Mouse (Mus musculus) megakaryocyte, adult 5-6 weeks (primary cell): ENCODE results near the gene Gimd1. TPM values are rescaled to one million over a fixed set of nuclear protein-coding genes. Genes with fewer than 3 reads are reported as not detected.

ENCODE experiments used
- total RNA-seq, 2 experiments: library from RNA; stranded (forward) in 1 of 2; stranded (reverse) in 1 of 2; fragments of 153-499, 151-499 nt in 1 of 2; fragments of 221-1000, 200-1000 nt in 1 of 2; gene quantifications; 2 replicates each; pipeline versions ENCODE4 v1.2.3 to v1.2.4; 2015 to 2017

Gimd1 gene
- total RNA-seq, 2 experiments from 2014 or later = not detected

Other genes starting within 250 kb of the Gimd1 start
- 15.3 and 18.6 TPM in 2 replicates for gene Tbck, start 54.3 kb downstream of the Gimd1 start, total RNA-seq (2015)
- 17.8 and 18.6 TPM in 2 replicates for gene Tbck, start 54.3 kb downstream of the Gimd1 start, total RNA-seq (2017)
- gene Aimp1, start 54.5 kb downstream of the Gimd1 start, total RNA-seq (2015) = 64.2 and 69.9 TPM in 2 replicates
- 74.0 and 81.0 TPM in 2 replicates for gene Aimp1, start 54.5 kb downstream of the Gimd1 start, total RNA-seq (2017)